Comparison of ENCODE assay signal across 19 mouse cellular contexts in the genomic region with DNA sequence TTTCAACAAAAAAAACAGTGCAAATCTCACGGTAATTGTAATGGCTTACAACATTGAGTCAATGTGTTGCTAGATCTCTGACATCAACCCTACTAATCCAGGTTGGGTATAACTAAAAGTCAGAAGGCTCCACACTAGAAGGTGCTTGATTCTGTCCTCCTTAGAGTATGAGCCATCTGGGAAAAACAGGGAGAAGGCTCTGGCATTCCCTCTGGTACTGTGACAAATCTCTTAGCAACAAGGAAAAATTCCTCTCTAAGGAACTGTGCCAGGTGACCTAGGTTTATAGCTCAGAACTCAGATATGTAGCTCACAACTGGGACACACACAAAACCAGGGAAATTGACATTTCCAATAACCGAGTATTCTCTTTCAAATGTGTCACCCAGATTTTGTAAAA.
"Had no signal": no experiment of that assay in that cellular context is flagged by ENCODE, and none has a peak within 500 bp of the region (broad histone marks: within the 10 kb centered on the region; RNA-seq: fewer than 3 reads in every experiment).

No protein-coding gene starts in this region.

- DNase-seq: cerebellum, adult 9-10 months; cerebellum, adult 9-11 months; cerebellum, postnatal 14 days; cerebellum, postnatal 25 days; cerebellum, postnatal 36 days; embryo, embryonic 11 days; forebrain, postnatal 0 days; gastrocnemius, adult 2 months; gastrocnemius, postnatal 10 days; gastrocnemius, postnatal 14 days; gastrocnemius, postnatal 25 days; gastrocnemius, postnatal 36 days; heart, adult 11 months; heart, adult 18-20 months; heart, adult 2 months had no signal

- ATAC-seq: forebrain, embryonic 13.5 days; forebrain, embryonic 14.5 days; forebrain, embryonic 15.5 days; forebrain, embryonic 16.5 days had no signal
